In genomic region chr3:52663161-52663602, GRCm38 (mm10) we compare ENCODE assay signal across 10 mouse cellular contexts.
DNase-seq lines count a peak whose midpoint lies in the region; ATAC-seq and TF ChIP-seq lines count a peak whose summit lies in the region.
"Had no signal": no experiment of that assay in that cellular context is flagged by ENCODE, and none has a peak within 500 bp of the region (broad histone marks: within the 10 kb centered on the region; RNA-seq: fewer than 3 reads in every experiment).

No protein-coding gene starts in this region.

- DNase-seq in ovary, adult 18-20 months (ENCODE audit: low spot score): peak; percentile 31
- DNase-seq in ovary, postnatal 14 days (ENCODE audit: low spot score): no peak
- DNase-seq in hindbrain, postnatal 0 days (ENCODE audit: low spot score): peak; percentile 74
- DNase-seq in adrenal gland, adult (ENCODE audit: inconsistent age in 2 of 2, low spot score in 1 of 2): no peak
- DNase-seq in heart, postnatal 36 days: no peak

- H3K36me3 ChIP-seq in embryonic facial prominence, embryonic 13.5 days: no peaks in the 10 kb centered on the region
- no peaks in the 10 kb centered on the region for H3K36me3 ChIP-seq in hindbrain, postnatal 0 days (ENCODE audit: insufficient read depth, low read length)
- no peaks in the 10 kb centered on the region for H3K36me3 ChIP-seq in neural tube, embryonic 14.5 days (ENCODE audit: control insufficient read depth, insufficient read depth, low read length)

- intact Hi-C loops in heart, postnatal 36 days (cut with DNase I): no loop called here

- H3K4me3 ChIP-seq in embryonic facial prominence, embryonic 13.5 days: no peak overlapping the region
- H3K4me3 ChIP-seq in hindbrain, postnatal 0 days (ENCODE audit: low read length): no peak overlapping the region
- H3K4me3 ChIP-seq in neural tube, embryonic 14.5 days (ENCODE audit: low read depth, low read length): no peak overlapping the region
- H3K4me3 ChIP-seq: erythroblast, embryonic 14.5 days had no signal

- TF ChIP-seq CTCF in hindbrain, postnatal 0 days (IDR thresholded peaks at IDR 0.05; ENCODE audit: low read depth): no peak

- H3K4me2 ChIP-seq in embryonic facial prominence, embryonic 13.5 days: no peak overlapping the region
- no peak overlapping the region for H3K4me2 ChIP-seq in hindbrain, postnatal 0 days (ENCODE audit: low read depth, low read length)
- H3K4me2 ChIP-seq in neural tube, embryonic 14.5 days (ENCODE audit: low read depth, low read length): no peak overlapping the region

- no peaks in the 10 kb centered on the region for H3K9me3 ChIP-seq in embryonic facial prominence, embryonic 13.5 days
- no peaks in the 10 kb centered on the region for H3K9me3 ChIP-seq in hindbrain, postnatal 0 days (ENCODE audit: low read length)
- H3K9me3 ChIP-seq in neural tube, embryonic 14.5 days (ENCODE audit: control insufficient read depth, low read length): no peaks in the 10 kb centered on the region

- peak; percentile 80; the same call in 1 of the 2 replicates for ATAC-seq in embryonic facial prominence, embryonic 13.5 days (ENCODE audit: insufficient number of reproducible peaks, insufficient read depth, low FRiP score, low TSS enrichment, low read depth)
- peak; percentile 89 for ATAC-seq in hindbrain, postnatal 0 days
- ATAC-seq in neural tube, embryonic 14.5 days (ENCODE audit: low read depth): peak; percentile 58; the same call in 1 of the 2 replicates
- no peak for ATAC-seq in megakaryocyte-erythroid progenitor cell, adult 5-6 weeks (replicated peaks; ENCODE audit: low FRiP score, low TSS enrichment, poor library complexity, severe bottlenecking)
- ATAC-seq: Patski had no signal

- no peak overlapping the region for H3K9ac ChIP-seq in embryonic facial prominence, embryonic 13.5 days
- H3K9ac ChIP-seq in hindbrain, postnatal 0 days (replicated peaks; ENCODE audit: low read length): no peak overlapping the region
- no peak overlapping the region for H3K9ac ChIP-seq in neural tube, embryonic 14.5 days (replicated peaks; ENCODE audit: low read depth, low read length)

- H3K27me3 ChIP-seq in embryonic facial prominence, embryonic 13.5 days: peaks cover 6% of the 10 kb centered on the region; the same call in 1 of the 2 replicates
- H3K27me3 ChIP-seq in hindbrain, postnatal 0 days (ENCODE audit: insufficient read depth, low read length): no peaks in the 10 kb centered on the region
- H3K27me3 ChIP-seq in neural tube, embryonic 14.5 days (ENCODE audit: control insufficient read depth, insufficient read depth, low read length): no peaks in the 10 kb centered on the region
- H3K27me3 ChIP-seq: Patski had no signal

- H3K4me1 ChIP-seq in embryonic facial prominence, embryonic 13.5 days: peaks cover 31% of the 10 kb centered on the region
- peaks cover 12% of the 10 kb centered on the region for H3K4me1 ChIP-seq in hindbrain, postnatal 0 days (ENCODE audit: insufficient read depth, low read length)
- peaks cover 6% of the 10 kb centered on the region; the same call in 1 of the 2 replicates for H3K4me1 ChIP-seq in neural tube, embryonic 14.5 days (ENCODE audit: control insufficient read depth, insufficient read depth, low read length)

- WGBS in embryonic facial prominence, embryonic 13.5 days: 30% methylated on average over 5 of the region's 5 CpGs
- 32% methylated on average over 5 of the region's 5 CpGs for whole genome bisulfite sequencing in hindbrain, postnatal 0 days
- WGBS in neural tube, embryonic 14.5 days: 52% methylated on average over 5 of the region's 5 CpGs

- peak overlapping the region; percentile 73; the same call in 1 of the 2 replicates for H3K27ac ChIP-seq in embryonic facial prominence, embryonic 13.5 days
- H3K27ac ChIP-seq in hindbrain, postnatal 0 days: peak overlapping the region; percentile 22; the same call in 1 of the 2 replicates
- H3K27ac ChIP-seq in neural tube, embryonic 14.5 days (ENCODE audit: low read depth, low read length): 0 out of 2 replicates have a peak overlapping the region, but pooled peaks have one; percentile 16

Comparison
In these comparisons a context has a peak if more than half of its experiments do, and no peak if none do; other contexts are left out.
1. DNase-seq: peak in ovary, adult 18-20 months (single experiment) and hindbrain, postnatal 0 days (single experiment); none in ovary, postnatal 14 days (single experiment), adrenal gland, adult (0 of 2) and heart, postnatal 36 days (0 of 2).
2. H3K27ac ChIP-seq: peak in every context shown above with its lines; median percentile 73 in embryonic facial prominence, embryonic 13.5 days; 22 in hindbrain, postnatal 0 days; 16 in neural tube, embryonic 14.5 days.